Mouse (Mus musculus) cerebellum, adult 8-10 months (tissue): Measurements from ENCODE around the gene Slc9a8.

Experiments
- DNase-seq: peaks from one replicate; pipeline ENCODE4 v3.0.0; 2022

The Slc9a8 gene

DNA sequence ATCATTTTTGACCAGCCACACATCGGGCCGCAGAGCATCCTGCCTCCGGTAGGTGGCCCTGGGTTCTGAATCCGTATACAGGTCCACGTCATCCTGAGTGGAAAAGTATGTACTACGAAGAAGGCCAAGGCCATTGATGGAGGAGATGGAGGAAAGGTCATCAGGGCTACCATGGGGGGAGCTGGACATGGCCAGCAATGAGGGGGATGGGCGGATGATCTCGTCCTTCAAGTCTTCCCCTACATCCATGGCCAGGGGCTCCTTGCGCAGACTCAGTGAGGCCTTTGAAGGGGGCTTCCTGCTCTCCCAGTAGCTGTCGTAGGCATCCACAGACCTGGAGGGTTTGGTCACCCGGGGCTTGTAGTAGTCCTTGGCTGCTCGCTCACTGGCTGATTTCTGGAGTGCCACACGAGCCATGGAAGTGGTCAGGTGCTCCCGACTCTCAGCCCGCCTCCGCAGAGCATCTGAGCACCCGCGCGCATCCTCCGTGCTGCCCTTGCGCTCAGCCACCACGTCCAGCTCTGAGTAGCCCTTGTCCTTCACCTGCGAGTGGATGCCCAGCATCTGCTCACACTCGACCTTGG is 62.4 kb downstream of the Slc9a8 start:
- DNase-seq: peak; percentile 73

DNA sequence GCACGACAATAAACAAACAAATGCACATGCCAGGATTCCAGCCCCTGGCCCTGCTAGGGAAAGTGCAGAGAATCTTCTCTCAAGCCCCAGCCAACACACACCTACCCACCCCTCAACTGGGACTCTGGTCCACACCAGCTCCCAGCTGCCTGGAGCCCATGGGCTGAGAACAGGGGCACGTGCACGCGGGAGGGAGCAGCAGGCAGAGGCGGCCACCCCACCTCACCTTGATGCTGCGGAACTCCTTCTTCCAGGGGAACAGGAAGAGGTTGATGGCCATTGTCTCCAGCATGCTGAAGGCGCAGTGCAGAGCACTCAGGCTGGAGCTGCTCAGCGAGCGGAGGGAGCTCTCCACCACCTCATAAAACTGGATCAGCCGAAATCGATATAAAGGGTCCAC is 63.4 kb downstream of the Slc9a8 start:
- no peak for DNase-seq

DNA sequence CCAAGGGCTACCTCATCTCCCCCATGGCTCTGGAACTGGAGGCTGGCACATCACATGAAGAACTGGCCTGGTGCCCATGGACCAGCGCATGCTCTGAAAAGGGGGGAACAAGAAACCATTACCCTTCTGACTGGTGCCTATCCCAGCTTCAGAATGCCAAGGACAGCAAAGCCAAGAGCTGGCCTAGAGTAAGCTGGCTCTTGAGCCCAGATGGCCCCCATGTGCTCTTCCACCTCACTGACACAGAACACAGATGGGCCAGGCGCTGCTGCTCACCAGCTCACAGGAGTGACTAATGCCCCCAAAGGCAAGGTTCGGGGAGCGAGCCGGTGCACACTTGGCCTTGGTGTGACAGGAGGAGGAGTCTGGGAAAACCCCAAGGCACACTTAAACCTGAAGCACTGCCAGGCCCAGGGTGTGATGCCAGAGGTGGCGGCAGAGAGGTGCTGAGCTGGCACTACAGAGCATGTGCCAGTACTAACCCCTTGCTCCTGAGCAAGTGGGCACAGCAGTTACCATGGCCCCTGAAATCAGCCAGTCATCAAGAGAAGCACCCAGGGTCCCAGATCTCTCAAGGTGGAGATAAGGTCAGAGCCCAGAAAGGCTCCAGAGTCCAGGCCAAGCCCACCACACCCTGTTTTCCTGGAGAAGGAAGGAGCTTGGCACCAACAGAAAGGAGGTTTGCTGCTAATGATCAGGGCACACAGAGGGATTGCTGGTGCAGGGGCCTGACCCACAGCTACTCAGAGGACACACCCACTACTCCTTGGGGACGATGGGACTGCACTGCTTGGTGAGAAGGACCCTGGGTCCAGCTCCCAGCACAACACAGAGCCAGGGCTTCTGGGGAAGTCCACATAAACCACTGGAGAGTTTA is 64.2 kb downstream of the Slc9a8 start:
- DNase-seq: peak; percentile 91

DNA sequence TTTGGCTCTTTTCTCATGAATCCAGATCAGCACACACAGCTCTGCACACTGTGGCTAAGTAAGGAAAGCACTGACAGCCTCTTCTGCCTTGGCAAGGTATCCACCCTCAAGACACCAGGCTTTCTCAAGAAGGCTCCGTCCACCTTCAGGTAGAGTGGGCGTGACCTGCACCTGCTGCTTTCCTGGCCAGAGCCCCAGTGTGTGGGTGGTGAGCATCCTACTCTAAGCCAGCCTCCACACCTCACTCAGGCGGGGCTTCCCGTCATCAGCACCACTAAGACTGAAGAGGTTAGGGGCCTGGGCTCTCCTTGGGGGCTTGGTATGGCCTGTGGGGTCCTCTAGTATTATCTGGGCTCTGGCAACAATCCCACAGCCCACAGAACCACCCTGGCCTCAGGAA is 65.1 kb downstream of the Slc9a8 start:
- DNase-seq: peak; percentile 69

DNA sequence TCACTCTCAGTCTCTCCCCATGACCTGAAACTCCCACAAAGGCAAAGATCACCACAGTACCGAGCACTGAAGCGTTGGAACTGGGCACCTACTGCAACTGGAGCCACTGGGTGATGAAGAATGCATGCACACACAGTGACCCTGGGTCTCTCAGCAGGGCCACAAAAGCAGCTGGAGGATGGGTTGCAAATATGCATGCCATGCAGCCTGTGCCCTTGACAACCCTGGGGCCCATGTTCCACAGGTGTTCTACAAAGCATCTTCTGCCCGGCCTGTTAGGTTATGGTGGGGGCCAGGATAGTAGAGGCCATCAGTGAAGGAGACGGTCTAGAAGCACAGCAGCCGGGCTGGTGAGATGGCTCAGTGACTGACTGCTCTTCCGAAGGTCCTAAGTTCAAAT is 66.0 kb downstream of the Slc9a8 start:
- DNase-seq: peak; percentile 37

DNA sequence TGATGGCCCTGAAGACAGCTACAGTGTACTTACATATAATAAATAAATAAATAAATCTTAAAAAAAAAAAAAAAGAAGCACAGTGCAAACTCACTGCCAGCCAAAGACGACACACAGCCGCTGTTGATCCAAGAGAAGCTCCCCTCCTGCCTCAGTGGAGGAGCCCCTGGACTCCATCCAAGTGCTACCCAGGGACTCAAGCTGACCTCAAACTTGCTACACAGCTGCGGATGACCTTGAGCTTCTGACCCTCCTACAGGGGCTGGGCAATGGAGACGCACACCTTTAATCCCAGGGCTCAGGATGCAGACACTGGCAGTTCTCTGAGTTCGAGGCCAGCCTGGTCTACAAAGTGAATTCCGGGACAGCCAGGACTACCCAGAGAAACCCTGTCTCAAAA is 66.5 kb downstream of the Slc9a8 start:
- DNase-seq: no peak

DNA sequence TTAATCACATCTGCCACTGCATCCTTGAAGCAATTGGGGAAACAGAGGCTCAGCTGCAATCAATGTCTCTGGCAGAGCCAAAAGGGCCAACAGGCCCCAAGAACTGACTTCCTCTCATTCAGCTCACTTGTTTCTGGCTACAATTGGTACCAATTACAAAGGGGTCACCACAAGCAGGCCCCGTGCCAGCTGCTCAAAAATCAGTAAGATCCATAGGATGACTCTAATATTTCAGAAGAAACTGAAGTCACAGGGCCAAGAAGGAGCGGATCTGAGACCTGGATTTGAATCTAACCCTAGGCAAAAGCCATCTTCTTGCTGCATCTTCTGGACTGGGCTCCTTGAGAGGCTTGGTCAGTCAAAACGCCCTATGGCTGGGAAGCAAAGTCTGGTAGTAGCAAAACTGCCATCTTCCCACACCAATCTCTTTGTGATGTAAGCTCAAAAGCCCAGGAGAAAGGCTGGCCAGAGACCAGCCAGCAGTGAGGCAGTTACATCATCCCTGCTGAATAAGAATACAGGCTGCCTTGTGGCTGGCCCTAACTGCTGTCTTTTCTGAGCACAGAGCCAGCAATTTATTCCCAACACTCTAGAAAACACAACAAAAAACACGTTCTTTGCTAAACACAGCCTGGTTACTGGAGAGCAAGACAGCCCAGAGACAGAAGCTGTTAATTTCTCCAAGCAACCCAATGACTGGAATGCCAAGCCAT is 69.5 kb downstream of the Slc9a8 start:
- DNase-seq: peak; percentile 35

DNA sequence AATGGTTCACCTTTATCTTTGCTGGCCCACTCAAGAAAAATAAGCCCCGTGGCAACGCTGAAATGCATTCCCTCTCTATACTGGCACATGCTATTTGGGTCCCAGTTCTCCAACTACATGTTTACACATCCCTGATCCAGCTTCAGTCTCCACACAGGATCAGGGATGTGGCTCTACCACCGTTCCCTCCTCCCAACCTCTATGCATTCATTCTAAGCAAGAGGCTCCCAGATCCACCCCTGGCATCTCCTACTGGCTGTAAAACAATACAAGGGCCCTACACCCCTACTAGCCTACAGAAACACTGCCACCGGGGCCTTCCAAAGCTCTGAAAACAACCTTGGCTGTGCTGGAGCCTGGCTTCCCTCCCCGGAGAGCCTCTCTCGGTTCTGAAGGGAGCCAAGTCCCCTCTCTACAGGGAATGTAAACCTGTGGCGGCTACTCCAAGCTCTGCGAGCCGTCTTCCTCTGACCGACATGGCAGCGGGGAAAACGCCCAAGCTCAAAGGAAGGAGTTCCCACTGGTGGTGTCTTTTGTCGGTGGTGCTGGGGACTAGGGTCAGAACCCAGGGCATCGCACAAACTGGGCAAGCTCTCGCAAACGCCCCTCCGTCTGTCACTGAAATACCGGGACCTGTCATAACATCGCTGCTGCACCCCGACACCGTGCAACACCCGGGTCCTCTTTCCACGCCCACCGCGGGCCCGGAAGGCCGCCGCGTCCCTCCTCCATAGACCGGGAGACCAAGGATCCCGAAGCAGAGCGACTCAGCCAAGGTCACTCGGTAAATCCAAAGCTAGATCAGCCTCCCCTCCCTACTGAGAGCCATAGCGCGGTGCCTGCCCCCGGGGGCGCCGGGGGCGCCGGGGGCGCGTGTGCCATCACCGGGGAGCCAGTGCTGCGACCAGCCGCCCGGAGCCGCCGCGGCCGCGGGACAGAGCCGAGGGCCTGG is 70.5 kb downstream of the Slc9a8 start, which contains the start of gene Rnf114:
Gene Rnf114, plus strand, starts transcription at position 889 of the 952 bp plus-strand sequence.
- DNase-seq: peak; percentile 44

DNA sequence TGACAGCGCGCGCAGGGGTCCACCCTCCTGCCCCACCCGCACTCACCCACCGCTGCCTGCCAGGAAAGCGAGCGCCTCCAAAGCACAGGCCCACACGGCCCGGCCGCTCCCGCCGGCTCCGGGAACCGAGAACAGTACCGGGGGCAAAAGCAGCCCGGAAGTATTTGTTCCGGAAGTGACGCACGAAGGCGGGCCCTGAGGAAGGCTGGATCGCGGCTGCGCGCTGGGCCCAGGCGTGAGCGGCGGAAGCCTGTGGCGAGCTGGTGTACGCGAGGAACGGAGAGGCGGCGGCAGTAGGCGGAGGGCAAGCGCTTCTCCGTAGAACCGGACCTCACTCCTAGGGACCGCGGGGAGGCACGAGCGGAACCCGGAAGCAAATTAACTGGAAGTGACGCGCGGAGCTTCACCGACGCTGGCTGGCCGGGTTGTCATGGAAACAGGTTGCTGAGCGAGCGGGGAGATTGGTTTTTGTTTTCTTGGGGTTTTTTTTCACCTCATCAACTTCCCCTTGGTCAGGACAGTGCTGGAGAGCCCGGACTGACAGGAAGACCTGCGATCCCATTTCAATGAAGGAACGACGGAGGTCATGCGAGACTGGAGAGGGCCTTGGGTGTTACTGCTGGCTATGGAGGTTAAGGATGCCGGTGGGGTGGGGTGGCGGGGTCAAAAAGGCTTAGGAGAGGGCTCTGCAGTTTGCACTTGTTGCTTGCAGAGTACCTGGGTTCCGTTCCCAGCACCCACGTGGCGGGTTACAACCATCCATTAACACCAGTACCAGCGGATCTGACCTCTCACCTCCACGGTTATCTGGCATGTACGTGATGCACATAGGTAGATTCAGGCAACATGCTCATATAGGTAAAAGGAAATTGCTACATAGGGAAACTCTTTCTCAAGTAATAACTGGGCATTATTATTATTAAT is 71.5 kb downstream of the Slc9a8 start, which contains the start of gene Spata2:
Gene Spata2, minus strand, starts transcription at position 175 of the 924 bp plus-strand sequence.
- DNase-seq: peak; percentile 93

DNA sequence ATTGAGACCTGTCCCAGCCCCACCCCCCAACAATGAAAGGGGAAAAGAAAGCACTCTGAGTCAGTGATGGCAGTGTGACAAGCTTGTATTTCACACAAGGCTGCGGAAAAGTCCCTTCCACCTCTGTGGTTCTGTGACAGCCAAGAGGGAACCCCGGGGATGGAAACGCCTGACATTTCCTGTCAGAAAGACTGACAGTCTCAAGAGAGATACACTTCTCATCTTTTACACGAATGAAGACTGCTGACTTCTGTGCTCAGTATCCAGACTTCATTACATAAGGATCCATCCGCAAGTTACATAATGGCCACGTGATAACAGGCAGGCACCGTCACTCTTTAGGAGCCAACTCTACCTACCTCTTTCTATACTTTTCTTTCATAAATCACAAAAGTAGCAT is 74.9 kb downstream of the Slc9a8 start:
- no peak for DNase-seq

DNA sequence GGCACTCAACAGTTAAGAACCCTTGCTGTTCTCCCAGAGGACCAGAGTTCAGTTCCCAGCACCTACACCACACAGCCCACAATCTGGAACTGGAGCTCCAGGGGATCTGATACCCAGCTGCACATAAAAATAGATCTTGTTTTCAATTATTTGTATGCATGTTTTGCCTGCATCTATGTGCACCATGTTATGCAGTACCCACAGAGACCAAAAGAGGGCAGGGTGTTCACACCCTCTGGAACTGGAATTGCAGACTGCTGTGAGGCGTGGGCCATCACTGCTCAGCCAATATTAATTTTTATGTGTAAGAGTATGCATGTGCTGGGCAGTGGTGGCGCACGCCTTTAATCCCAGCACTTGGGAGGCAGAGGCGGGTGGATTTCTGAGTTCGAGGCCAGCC is 75.8 kb downstream of the Slc9a8 start:
- DNase-seq: no peak

DNA sequence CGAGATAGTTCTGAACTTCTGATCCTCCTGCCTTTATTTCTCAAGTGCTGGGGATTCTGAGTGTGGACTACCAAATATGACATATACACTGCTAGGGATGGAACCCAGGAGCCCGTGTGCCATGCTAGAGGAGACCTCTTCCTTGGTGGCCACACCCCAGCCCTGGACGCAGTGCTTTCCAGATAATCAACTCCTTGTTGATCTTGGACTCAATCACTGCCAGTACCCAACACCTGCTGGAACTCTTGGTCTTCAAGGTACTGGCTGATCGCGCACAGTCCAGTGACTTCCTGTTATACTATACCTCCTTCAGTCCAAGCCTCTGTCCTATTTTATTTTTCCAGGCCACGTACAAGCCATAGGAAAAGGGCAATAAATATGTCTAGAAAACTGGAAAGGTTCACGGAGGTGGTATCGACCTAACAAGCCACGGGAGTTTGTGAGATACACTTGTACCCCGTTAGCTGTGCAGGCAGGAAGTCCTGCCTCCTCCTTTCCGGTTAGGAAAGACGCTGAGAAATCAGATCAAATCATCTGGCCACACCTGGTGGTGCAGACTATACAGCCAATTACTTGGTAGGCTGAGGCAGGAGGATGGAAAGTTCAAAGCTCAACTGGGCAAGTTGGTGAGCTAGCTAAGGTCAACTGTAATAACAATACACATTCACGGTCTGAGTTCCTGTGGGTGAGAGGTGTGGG is 81.2 kb downstream of the Slc9a8 start:
- no peak for DNase-seq

DNA sequence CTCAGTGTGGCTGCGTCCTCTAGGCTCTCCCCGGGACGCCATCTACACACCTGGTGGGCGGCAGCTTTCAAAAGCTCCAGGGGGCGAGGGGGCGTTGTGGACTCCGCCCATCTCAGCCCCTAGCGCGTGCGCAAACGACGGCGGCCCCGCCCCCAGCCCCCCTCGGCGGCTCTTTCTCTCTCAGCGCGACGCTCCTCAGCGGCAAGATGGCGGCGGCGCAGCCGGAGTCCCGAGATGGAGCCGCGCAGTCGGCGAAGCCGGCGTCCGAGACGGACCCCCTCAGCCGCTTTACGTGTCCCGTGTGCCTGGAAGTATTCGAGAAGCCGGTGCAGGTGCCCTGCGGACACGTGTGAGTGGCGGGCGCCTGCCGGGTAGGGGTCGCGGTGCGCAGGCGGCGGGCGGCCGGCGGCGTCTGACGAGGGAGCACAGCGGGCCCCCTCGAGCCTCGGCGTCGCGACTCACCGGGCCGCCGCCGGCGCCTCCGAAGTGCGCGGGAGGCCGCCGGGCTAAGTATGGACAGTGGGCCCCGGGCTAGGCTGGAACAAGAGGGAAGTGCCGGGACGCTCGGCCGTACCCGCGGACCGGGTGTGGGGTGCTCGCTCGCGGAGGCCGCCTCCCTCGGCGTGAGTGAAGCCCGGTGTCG is 81.9 kb downstream of the Slc9a8 start:
- peak; percentile 86 for DNase-seq

DNA sequence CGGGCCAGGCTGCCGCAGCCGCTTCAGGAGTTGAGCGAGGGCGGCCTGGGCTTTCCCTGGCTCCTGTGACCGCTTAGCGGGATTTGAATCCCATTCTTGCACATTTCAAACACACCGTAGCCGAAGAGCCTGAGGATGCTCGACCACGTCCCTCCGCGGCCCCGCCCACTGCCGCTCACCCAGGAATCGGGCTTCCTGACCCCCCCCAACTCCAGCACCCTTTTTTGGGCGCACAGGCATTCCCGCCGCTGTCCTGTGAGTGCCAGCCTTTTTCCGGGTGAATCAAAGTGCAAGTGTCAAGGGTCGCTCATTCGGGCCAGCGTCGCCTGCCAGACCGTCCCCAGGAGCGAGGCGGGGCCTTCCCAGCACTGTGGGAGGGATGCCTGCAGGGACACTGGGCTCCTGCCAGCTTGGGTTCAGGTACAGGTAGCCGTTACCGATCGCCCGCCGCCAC is 82.4 kb downstream of the Slc9a8 start:
- peak; percentile 58 for DNase-seq

DNA sequence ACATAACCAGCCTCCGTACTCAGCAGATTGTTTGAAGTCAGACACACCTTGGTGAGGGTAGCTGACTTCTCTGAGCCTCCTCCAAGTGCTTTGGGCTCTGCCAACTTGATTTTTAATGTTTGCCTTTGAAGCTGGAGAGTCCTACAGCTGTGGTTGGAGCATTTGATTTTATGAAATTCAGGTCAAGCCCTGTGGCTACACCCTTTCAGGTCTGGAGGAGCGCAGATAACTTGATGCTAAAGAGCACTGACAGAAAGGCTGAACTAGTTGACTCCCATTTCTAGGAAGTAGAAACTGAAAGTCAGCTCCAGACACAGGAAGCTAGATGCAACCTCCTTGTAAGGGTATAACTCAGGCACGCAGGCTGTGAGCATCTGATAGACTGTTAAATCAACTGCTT is 83.6 kb downstream of the Slc9a8 start:
- DNase-seq: peak; percentile 13

DNA sequence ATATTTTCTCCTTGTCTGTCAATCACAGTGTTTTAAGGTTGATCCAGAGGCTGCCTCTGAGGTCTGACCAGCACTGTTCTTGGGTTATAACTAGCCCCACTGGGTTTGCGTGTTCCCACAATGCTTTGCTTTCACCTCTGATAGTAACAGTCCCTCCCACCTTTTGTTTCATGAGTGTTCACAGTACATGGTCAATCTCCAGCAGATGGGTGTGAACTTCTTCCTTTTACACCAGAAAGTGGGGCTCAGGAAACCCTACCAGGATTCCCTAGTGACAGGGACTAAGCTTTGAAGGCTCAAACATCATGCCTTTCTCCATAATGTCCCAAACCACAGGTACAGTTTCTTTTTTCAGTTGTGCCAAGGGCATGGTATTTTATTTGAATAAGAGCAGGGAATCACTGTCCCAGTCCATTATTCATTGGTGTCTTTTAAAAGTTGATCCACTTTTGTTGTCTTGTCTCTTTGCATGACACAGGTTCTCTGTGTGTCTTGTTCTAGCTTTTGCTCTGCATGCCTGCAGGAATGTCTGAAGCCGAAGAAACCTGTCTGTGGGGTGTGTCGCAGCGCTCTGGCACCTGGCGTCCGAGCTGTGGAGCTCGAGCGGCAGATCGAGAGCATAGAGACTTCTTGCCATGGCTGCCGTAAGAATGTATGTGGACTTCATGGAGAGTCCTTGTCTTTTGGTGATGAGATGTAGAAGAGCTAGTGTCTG is 85.2 kb downstream of the Slc9a8 start:
- DNase-seq: peak; percentile 13

DNA sequence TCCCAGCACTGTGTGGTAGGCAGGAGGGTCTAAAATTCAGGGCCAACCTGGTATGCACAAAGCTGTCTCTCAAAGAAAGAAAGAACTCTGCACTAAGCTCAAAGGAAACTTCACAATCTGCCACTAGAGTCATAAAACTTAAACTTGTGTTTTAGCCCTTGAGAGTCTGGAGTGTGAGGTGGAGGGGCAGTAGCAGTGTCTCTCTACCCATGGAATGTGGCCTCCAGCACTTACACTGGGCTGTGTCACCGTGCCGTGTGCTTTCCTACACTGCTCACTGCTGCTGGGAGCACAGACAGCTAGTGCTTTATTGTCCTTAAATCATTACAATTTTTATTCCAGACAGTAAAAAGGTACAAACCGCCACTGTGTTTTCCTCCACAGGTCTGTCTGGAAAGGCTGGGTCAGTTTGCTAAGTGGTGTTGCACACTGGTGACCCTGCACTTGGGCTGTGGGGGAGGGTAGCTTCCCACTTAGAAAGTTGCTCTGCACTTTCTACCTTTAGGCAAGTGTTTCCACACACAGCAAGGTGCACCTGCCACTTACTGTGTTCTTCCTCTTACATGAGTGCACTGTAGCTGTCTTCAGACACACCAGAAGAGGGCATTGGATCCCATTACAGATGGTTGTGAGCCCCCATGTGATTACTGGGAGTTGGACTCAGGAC is 86.3 kb downstream of the Slc9a8 start:
- peak; percentile 4 for DNase-seq

DNA sequence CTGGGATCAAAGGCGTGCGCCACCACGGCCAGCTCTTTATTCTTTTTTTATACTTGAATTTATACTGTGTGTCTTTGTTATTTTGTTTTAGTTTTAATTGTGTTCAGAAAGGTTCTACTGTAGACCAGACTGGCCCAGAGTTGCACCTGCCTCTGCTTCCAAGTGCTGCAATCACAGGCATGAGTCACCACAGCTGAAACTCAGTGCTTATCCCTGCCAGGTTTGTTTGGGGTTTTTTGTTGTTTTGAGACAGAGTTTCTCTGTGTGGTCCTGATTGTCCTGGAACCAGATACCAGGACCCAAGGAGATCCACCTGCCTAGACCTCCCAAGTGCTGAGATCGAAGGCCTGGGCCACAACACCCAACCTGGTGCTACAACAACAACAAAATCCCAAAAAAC is 87.1 kb downstream of the Slc9a8 start:
- DNase-seq: no peak

DNA sequence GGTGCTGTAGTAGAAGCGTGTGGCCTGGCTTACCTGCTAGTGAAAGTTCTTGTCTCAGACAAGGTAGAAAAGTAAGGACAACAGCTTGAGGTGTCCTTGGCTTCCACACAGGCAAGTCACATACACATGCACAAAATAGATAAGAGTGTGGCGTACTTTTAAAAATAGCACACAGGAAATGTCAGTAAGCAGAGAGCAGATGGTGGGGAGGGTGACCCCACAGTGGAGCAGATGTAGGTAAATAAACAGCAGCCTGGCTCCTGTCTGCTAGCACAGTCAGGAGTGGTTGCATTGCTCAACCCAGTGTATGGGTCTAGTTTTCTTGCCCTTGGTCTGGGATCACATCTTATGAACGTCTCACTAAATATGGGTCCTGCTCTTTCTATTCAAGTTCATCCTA is 89.0 kb downstream of the Slc9a8 start:
- no peak for DNase-seq
